Mouse (Mus musculus) urinary bladder, postnatal 4 days (tissue): Measurements from ENCODE around the gene Vps53.

Experiments used
- DNase-seq, 2 experiments: peaks; one replicate each; pipeline ENCODE4 v3.0.0; 2021 to 2022; ENCODE audit warnings: low spot score in 2 of 2

Vps53 gene

GRCm38 (mm10) chr11:76052496-76052895 is 127.0 kb downstream of the Vps53 start:
- DNase-seq, result no peak

GRCm38 (mm10) chr11:76050967-76051512 is 128.4 kb downstream of the Vps53 start:
- no peak for DNase-seq

- no peak for DNase-seq
These were observed 128.9 kb downstream of the Vps53 start for GRCm38 (mm10) chr11:76050509-76050908.

GRCm38 (mm10) chr11:76045367-76045766 is 134.1 kb downstream of the Vps53 start:
- no peak for DNase-seq

- no peak for DNase-seq
These were observed 135.0 kb downstream of the Vps53 start for GRCm38 (mm10) chr11:76044468-76044867.

GRCm38 (mm10) chr11:76042882-76043281 is 136.6 kb downstream of the Vps53 start:
- no peak for DNase-seq

GRCm38 (mm10) chr11:76042041-76042638 is 137.3 kb downstream of the Vps53 start:
- no peak for DNase-seq

GRCm38 (mm10) chr11:76040761-76041376 is 138.6 kb downstream of the Vps53 start:
- DNase-seq, result no peak

- no peak for DNase-seq
These were observed 139.3 kb downstream of the Vps53 start for GRCm38 (mm10) chr11:76040106-76040505.

GRCm38 (mm10) chr11:76039271-76040053 is 140.0 kb downstream of the Vps53 start:
- no peak for DNase-seq

GRCm38 (mm10) chr11:76037581-76038294 is 141.7 kb downstream of the Vps53 start:
- no peak for DNase-seq

- no peak for DNase-seq
These were observed 144.3 kb downstream of the Vps53 start for GRCm38 (mm10) chr11:76035182-76035581.

GRCm38 (mm10) chr11:76033836-76034235 is 145.6 kb downstream of the Vps53 start:
- DNase-seq, result no peak

- DNase-seq, result no peak
These were observed 146.1 kb downstream of the Vps53 start for GRCm38 (mm10) chr11:76033359-76033758.

- no peak for DNase-seq
These were observed 151.4 kb downstream of the Vps53 start for GRCm38 (mm10) chr11:76028072-76028465.

GRCm38 (mm10) chr11:76027139-76028071 is 152.0 kb downstream of the Vps53 start, which contains the start of gene Rflnb:
TSS of gene Rflnb (minus strand) at chr11:76027782.
- peak; percentile 92 to 93 for DNase-seq

GRCm38 (mm10) chr11:76026527-76027138 is 152.8 kb downstream of the Vps53 start:
- no peak for DNase-seq

GRCm38 (mm10) chr11:76025080-76025583 is 154.3 kb downstream of the Vps53 start:
- no peak for DNase-seq

GRCm38 (mm10) chr11:76020916-76021315 is 158.5 kb downstream of the Vps53 start:
- no peak for DNase-seq

- DNase-seq, result no peak
These were observed 159.6 kb downstream of the Vps53 start for GRCm38 (mm10) chr11:76019879-76020278.
